Mouse (Mus musculus) liver, embryonic 14.5 days (tissue): ENCODE data around the gene Zmynd11. TPM values are rescaled to one million over a fixed set of nuclear protein-coding genes. Genes with fewer than 3 reads are reported as not detected.

Experiments
- ATAC-seq: fragments of 200-750 bp; cut with Nextera tagmentation; 2 replicates; pipeline ENCODE4 v1.8.0; 2017; ENCODE audit warnings: moderate number of reproducible peaks, mild to moderate bottlenecking, moderate library complexity; ENCODE audit not compliant: insufficient read depth
- DNase-seq, 3 experiments: peaks; one replicate each; pipeline ENCODE4 v3.0.0-alpha.2; 2012 to 2013; ENCODE audit warnings: low read depth in 3 of 3, low spot score in 3 of 3
- H3K27ac ChIP-seq: fragments of 300-500 bp; sonication (generic); 2 replicates; pipeline ENCODE4 v1.5.1; 2014; ENCODE audit warnings: moderate library complexity, mild to moderate bottlenecking, control low read depth, inconsistent platforms
- H3K27me3 ChIP-seq: fragments of 300-500 bp; sonication (generic); 2 replicates; pipeline ENCODE4 v1.6.1; 2014; ENCODE audit warnings: mild to moderate bottlenecking, low read length, moderate library complexity; ENCODE audit not compliant: control insufficient read depth, insufficient read depth
- H3K36me3 ChIP-seq: fragments of 300-500 bp; sonication (generic); replicated peaks from 2 replicates; pipeline ENCODE4 v1.6.1; 2014; ENCODE audit warnings: low read depth; ENCODE audit not compliant: control insufficient read depth, insufficient read depth
- H3K4me1 ChIP-seq, 2 experiments: fragments of 200-500 bp in 1 of 2; fragments of 300-500 bp in 1 of 2; sonication (generic) in 1 of 2; replicated peaks; 2 replicates each; pipeline ENCODE4 v1.6.1; 2012 to 2014; ENCODE audit warnings: antibody characterized with exemption in 1 of 2, inconsistent platforms in 1 of 2, low read length in 1 of 2; ENCODE audit not compliant: control insufficient read depth in 2 of 2, insufficient read depth in 2 of 2
- H3K4me2 ChIP-seq: fragments of 300-500 bp; sonication (generic); 2 replicates; pipeline ENCODE4 v1.6.1; 2014; ENCODE audit warnings: low read depth, mild to moderate bottlenecking, control low read depth, moderate library complexity
- H3K4me3 ChIP-seq, 2 experiments: fragments of 200-500 bp in 1 of 2; fragments of 300-500 bp in 1 of 2; sonication (generic) in 1 of 2; 2 replicates each; pipeline ENCODE4 v1.5.1; 2012 to 2014; ENCODE audit warnings: low read depth in 2 of 2, low read length in 2 of 2, mild to moderate bottlenecking in 2 of 2, control low read depth in 1 of 2, inconsistent platforms in 1 of 2, moderate library complexity in 1 of 2; ENCODE audit not compliant: insufficient read depth in 1 of 2
- H3K9ac ChIP-seq: fragments of 300-500 bp; sonication (generic); replicated peaks from 2 replicates; pipeline ENCODE4 v1.6.1; 2014; ENCODE audit warnings: mild to moderate bottlenecking, control low read depth, moderate library complexity
- H3K9me3 ChIP-seq: fragments of 300-500 bp; sonication (generic); 2 replicates; pipeline ENCODE4 v1.6.1; 2016; ENCODE audit warnings: low read length, mixed read lengths; ENCODE audit not compliant: control insufficient read depth
- CTCF ChIP-seq: IDR thresholded peaks from 2 replicates; pipeline ENCODE4 v1.5.1; 2016; ENCODE audit warnings: antibody characterized with exemption, low read depth, control low read depth
- EP300 ChIP-seq: IDR thresholded peaks from 2 replicates; pipeline ENCODE4 v1.6.1; 2016; ENCODE audit warnings: antibody characterized with exemption, low read depth
- WGBS: fragments of 180-500 bp; shearing (Covaris S2); extraction: QIAGEN DNeasy Blood & Tissue Kit; methylation state at CpG from one replicate; pipeline ENCODE4 v1.1.7; 2014; ENCODE audit not compliant: insufficient replicate concordance; 5-methylcytosine and 5-hydroxymethylcytosine counted together
- polyA plus RNA-seq, 2 experiments: library from polyadenylated mRNA; depleted of rRNA in 1 of 2; stranded (reverse) in 1 of 2; unstranded in 1 of 2; fragments of >200 nt; fragmentation: Nextera tagmentation in 1 of 2; extraction: Ambion mirVana in 1 of 2; gene quantifications; 2 replicates each; pipeline versions ENCODE4 v1.2.1 to v1.2.3; 2012 to 2014

Gene Zmynd11
- polyA plus RNA-seq (2012; rRNA removed) (10.3 and 17.7 TPM in 2 replicates), polyA plus RNA-seq (2014; fragmentation: Nextera tagmentation; extraction: Ambion mirVana) (21.2 and 28.3 TPM in 2 replicates)

- Histone ChIP-seq H3K27me3 (peaks cover 5% of the 10 kb centered on the region; the same call in 1 of the 2 replicates), H3K4me2 (peak within 1 kb of the TSS; percentile 75), H3K9ac (peak within 1 kb of the TSS; percentile 82), H3K4me3 (peak within 1 kb of the TSS; percentile 72 to 89), H3K27ac (peak within 1 kb of the TSS; percentile 24), H3K36me3 (no peaks in the 10 kb centered on the region), H3K9me3 (no peaks in the 10 kb centered on the region), H3K4me1 (peaks cover 3 to 13% of the 10 kb centered on the region in 2 experiments)
- DNase-seq (peak in 2 of 3 experiments; percentile 1 to 6), ATAC-seq (peak; percentile 55)
- TF ChIP-seq CTCF (no peak), EP300 (no peak)
- under 1% methylated on average over 89 of the region's 98 CpGs for WGBS
These were observed at the start of gene Zmynd11 for GRCm38 (mm10) chr13:9764646-9765536. Gene Zmynd11, minus strand, starts transcription at chr13:9765330.

GRCm38 (mm10) chr13:9795889-9796631, 30.9 kb upstream of the Zmynd11 start:
- Histone ChIP-seq H3K36me3 (no peaks in the 10 kb centered on the region), H3K4me1 (no peaks in the 10 kb centered on the region), H3K9me3 (no peaks in the 10 kb centered on the region), H3K27ac (no peak overlapping the region), H3K27me3 (peaks cover 6% of the 10 kb centered on the region; the same call in 1 of the 2 replicates), H3K4me2 (no peak overlapping the region), H3K4me3 (no peak overlapping the region), H3K9ac (no peak overlapping the region)
- no peak for TF ChIP-seq CTCF
- DNase-seq = no peak
- no peak for ATAC-seq
- WGBS = 9% methylated on average over 12 of the region's 12 CpGs

DNA sequence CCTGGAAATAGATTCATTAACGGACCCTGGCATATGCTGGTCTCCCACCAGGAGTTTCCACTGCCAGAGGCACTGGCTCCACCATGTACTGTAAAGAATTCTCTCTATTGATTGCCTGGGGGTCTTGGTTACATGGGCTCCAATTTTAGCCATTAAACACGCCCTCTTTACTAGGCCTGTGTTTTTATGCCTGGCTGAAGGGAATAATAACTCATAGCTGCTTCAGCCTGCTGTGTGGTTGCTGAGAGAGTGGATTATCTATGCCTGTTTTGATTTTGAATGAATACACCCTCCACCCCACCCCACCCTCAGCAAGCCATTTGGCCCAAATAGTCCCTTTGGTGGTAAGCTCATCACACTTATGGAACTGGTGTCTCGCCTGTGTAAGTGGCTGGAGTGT, 20.9 kb upstream of the Zmynd11 start:
- no peak overlapping the region for H3K27ac ChIP-seq
- no peaks in the 10 kb centered on the region for H3K9me3 ChIP-seq
- TF ChIP-seq EP300 (no peak), CTCF (no peak)
- no peaks in the 10 kb centered on the region for H3K4me1 ChIP-seq
- no peaks in the 10 kb centered on the region for H3K27me3 ChIP-seq
- 51% methylated on average over 3 of the region's 3 CpGs for WGBS
- ATAC-seq = no peak
- no peak for DNase-seq
- no peak overlapping the region for H3K4me2 ChIP-seq
- no peak overlapping the region for H3K4me3 ChIP-seq
- H3K36me3 ChIP-seq = no peaks in the 10 kb centered on the region
- H3K9ac ChIP-seq = no peak overlapping the region

GRCm38 (mm10) chr13:9783717-9784116, 18.6 kb upstream of the Zmynd11 start:
- 48% methylated on average over 3 of the region's 3 CpGs for WGBS
- Histone ChIP-seq H3K4me1 (no peaks in the 10 kb centered on the region), H3K9me3 (no peaks in the 10 kb centered on the region), H3K36me3 (no peaks in the 10 kb centered on the region), H3K27me3 (no peaks in the 10 kb centered on the region), H3K9ac (no peak overlapping the region), H3K27ac (no peak overlapping the region), H3K4me2 (no peak overlapping the region), H3K4me3 (no peak overlapping the region)
- TF ChIP-seq CTCF (no peak), EP300 (no peak)
- DNase-seq (no peak), ATAC-seq (no peak)

DNA sequence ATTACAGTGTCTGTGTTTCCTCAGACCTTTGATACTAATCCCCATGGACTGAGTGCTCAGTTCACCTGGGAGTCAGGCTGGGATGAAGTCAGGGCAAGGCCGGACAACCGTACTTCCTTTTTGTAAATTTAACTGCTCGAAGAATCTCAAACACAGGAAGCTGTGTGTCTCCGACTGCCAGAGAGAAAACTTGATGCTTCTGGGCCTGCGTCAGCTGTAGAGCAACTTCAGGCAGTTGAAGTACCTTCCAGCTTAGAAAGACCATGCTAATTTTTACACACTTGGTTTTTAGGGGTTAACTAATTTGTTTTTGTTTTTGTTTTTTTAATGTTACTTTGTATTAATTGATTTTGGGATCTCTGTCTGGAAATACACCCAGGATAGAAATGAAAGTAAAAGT, 10.8 kb upstream of the Zmynd11 start:
- DNase-seq (no peak), ATAC-seq (no peak)
- H3K4me1 ChIP-seq = no peaks in the 10 kb centered on the region
- no peak overlapping the region for H3K9ac ChIP-seq
- no peak for TF ChIP-seq EP300
- no peak for TF ChIP-seq CTCF
- H3K27me3 ChIP-seq = no peaks in the 10 kb centered on the region
- no peaks in the 10 kb centered on the region for H3K9me3 ChIP-seq
- H3K36me3 ChIP-seq = no peaks in the 10 kb centered on the region
- H3K4me3 ChIP-seq = no peak overlapping the region
- WGBS = 12% methylated on average over 5 of the region's 5 CpGs
- no peak overlapping the region; the same call in 1 of the 2 replicates for H3K4me2 ChIP-seq
- H3K27ac ChIP-seq = no peak overlapping the region
